Mouse (Mus musculus) left cerebral cortex, postnatal 25 days (tissue): ENCODE data around the gene Col4a5. TPM values are rescaled to one million over a fixed set of nuclear protein-coding genes. Genes with fewer than 3 reads are reported as not detected.

Experiments
- DNase-seq, 2 experiments: peaks; one replicate each; pipeline ENCODE4 v3.0.0; 2022; ENCODE audit warnings: low spot score in 2 of 2, mixed read lengths in 1 of 2
- intact Hi-C: fragments of 180-260 bp; cut with DNase I; formaldehyde crosslinking; loops from one replicate; pipeline ENCODE4 v1.15.1; 2025
- total RNA-seq, 2 experiments: library from RNA; stranded (reverse); gene quantifications; 2 replicates each; pipeline ENCODE4 v1.2.3; 2021

The Col4a5 gene
- total RNA-seq, result 1 to 10 TPM; 3.3 to 3.9 TPM

DNA sequence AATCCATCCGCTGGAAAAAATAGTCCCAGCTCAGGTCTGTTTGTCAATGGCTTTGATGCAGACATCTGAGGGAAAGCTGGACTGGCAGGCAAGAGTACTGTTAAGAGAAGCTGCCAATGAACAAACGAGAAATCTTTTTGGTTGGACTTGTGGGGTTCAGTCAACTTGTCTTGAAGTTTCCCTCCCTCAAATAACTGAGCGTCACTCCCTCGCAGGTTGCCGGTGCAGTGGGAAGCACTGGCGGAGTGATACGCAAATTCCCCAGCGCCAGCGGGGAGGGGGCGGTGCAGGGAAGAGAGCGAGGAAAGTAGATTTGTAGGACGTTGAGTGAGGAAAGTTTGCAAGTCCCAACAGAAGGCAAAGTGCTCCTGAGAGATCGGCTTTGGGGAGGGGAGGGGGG is at the start of gene Col4a5:
Gene Col4a5 (plus strand): TSS at position 276 of the 400 bp plus-strand sequence.
- intact Hi-C loops, result no loop called here
- peak; percentile 8 to 20 for DNase-seq

DNA sequence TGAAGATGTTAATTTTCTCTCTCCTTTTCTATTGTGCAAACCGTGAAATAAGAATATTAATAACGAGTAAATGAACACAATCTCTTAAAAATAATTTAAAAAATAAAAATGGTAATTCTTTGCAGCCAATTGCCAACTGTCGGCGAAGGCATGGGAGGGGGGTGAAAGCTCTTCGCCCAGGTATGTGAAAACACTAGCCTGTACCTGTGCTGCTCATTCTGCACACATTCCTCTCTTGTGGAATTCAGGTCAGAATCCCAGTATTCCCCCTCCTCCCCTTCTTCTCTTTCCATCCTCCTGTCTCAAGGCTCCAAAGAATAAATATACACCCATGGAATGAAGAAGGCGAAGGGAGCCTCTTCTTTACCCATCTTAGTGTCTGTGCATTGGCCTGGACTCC is 38.4 kb upstream of the Col4a5 start:
- intact Hi-C loops, result no loop called here
- no peak for DNase-seq

DNA sequence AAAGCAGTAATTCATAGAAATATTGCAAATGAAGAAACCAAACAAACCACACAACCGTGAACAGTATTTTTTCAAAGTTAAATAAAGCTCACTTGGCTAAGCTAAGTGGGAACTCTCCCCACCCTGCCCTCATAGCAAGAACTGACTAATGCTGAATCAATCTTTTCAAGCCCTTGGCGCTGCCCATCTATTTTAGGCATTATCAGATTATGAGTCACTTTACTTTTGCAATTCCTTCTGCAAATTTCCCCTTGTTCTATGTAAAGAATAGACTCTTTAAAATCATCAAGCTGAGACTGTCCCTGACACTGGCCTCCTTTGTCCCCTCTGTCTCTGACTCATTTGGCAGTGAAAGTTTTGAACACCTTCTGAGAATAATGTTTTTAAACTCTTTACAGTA is 35.8 kb upstream of the Col4a5 start:
- intact Hi-C loops, result no loop called here
- DNase-seq, result peak in 1 of 2 experiments; percentile 1

- no peak for DNase-seq
- intact Hi-C loops, result no loop called here
Measured at GRCm38 (mm10) chrX:141447936-141448335, 27.2 kb upstream of the Col4a5 start.

DNA sequence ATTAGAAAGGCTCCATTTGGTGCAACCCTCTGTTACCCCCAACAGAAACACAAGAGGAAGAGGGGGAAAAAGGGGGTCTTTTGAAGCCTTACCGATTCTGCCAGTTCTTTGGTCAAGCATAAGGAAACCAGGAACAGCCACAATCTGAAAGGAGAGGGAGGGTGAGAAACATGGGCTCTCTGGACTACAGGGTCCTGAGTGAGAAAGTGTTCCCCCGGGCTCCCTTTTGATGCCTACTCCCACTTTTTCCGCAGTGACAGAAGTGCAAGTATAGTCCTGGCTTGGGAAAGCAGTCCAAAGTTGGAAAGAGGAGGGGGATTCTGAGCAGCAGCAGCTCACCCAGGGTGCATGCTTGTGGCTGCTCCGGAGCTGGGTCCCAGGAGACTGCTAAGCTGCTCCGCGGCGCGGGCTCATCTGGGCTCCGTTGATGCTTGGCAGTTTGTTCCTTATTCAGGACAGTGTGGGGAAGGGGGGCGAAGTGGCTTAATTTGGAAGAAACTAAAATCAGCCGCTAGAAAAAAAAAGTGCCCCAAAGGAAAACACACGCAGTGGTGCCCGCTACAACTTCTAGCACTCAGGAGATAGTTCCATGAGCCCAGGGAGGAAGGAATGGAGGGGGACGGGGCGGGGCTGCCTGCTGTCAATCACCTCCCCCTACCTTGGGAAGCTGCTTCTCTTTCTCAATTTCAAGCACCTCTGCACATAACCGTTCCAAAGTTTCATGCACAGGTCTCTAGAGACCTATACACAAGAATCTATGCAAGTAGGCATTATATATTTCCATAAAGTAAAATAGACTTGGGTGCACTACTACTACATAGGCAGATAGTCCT is 1.5 kb upstream of the Col4a5 start, which contains the start of gene Col4a6:
Gene Col4a6 (minus strand): TSS at position 607 of the 833 bp plus-strand sequence.
- intact Hi-C loops, result no loop called here
- no peak for DNase-seq

- no peak for DNase-seq
- intact Hi-C loops, result no loop called here
Measured at GRCm38 (mm10) chrX:141475566-141476327, 562 bp downstream of the Col4a5 start.

DNA sequence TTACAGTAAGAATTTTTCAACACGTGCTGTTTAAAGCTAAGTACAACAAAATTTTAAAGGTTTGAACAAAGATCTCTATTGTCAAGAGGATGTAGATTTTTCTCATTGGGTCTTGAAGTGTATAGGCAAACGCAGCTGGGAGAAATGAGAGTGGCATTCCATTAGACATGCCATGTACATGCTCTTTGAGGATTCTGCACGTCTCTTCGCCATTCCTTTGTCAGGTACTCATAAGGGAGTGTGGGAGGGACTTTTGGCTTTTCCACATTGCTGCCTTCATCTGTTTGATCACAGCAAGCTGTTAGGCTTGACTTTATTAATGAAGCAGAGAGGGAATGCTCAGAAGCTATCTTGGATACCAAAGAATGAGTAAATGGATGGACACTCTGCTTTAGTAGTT is 19.4 kb downstream of the Col4a5 start:
- no peak for DNase-seq
- intact Hi-C loops, result no loop called here

- DNase-seq, result no peak
- intact Hi-C loops, result no loop called here
Measured at GRCm38 (mm10) chrX:141503125-141503524, 27.9 kb downstream of the Col4a5 start.

- DNase-seq, result no peak
- intact Hi-C loops, result no loop called here
Measured at GRCm38 (mm10) chrX:141533447-141533846, 58.3 kb downstream of the Col4a5 start.

GRCm38 (mm10) chrX:141547471-141547870 is 72.3 kb downstream of the Col4a5 start:
- intact Hi-C loops, result no loop called here
- no peak for DNase-seq

DNA sequence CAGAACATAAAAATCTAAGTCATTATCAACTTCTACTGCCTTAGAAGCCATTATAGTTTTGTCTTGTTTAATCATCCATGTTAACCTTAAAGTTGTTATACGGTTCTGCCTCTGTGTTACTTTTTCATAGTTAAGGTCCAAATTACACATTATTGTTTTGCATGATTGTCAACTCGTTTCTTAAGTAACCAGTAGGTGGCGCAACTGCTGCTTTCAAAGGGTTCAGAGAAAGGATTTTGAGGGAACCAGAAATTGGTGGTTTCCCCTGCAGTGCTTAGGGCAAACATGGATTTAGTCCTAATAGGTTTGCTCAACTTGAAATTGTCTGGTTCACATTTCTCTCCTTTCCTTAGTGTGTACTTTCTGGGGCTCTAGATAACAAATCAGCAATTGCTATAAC is 115.1 kb downstream of the Col4a5 start:
- intact Hi-C loops, result loop anchor here (5.0 kb wide), 1 partner anchor 507 kb away; no protein-coding TSS in a partner anchor
- DNase-seq, result peak in 1 of 2 experiments; percentile 4

DNA sequence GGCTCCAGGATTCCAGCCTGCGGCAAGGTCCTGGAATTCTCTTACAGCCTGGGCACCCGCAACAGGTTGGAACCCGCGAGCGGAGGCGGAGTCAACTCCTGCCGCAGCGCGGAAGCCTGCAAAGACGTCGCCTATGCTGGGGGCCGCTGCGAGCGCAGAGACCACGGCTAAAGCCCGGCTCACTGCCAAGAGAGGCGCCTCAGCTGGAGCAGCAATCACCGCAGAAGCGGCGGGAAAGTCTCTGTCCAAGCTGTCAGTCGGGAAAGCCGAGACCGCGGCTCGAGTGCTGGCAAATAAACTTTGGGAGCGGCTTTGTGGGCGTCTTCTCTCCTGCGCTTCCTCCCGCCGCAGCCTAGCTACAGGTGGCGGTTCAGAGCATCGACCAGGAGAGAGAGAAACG is 246.5 kb downstream of the Col4a5 start:
- DNase-seq, result no peak
- intact Hi-C loops, result no loop called here

GRCm38 (mm10) chrX:141723936-141724335 is 248.8 kb downstream of the Col4a5 start:
- intact Hi-C loops, result no loop called here
- DNase-seq, result no peak

DNA sequence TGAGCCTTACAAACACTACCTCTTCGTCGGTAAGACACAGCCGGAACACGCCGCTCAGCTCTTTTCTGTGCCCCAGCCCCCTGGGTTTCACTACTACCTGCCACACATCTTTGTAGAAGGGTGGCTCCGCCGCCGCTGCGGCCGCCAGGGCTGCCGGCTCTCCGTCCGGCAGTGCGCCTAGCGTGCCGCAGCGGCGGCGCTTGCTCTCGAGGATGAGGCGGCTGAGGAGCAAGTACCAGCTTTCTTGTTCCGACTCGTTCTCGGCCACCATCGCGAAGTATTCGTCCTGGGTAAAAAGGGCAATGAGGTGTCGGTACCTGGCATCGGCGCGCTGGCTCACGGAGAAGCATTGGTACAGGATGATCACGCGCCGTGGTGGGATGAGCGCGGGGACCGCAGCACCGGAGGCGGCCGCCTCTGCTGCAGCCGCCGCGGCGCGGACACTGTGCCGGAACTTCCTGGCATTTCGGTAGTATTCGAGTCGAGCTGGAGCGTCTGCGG is 249.3 kb downstream of the Col4a5 start:
- DNase-seq, result no peak

DNA sequence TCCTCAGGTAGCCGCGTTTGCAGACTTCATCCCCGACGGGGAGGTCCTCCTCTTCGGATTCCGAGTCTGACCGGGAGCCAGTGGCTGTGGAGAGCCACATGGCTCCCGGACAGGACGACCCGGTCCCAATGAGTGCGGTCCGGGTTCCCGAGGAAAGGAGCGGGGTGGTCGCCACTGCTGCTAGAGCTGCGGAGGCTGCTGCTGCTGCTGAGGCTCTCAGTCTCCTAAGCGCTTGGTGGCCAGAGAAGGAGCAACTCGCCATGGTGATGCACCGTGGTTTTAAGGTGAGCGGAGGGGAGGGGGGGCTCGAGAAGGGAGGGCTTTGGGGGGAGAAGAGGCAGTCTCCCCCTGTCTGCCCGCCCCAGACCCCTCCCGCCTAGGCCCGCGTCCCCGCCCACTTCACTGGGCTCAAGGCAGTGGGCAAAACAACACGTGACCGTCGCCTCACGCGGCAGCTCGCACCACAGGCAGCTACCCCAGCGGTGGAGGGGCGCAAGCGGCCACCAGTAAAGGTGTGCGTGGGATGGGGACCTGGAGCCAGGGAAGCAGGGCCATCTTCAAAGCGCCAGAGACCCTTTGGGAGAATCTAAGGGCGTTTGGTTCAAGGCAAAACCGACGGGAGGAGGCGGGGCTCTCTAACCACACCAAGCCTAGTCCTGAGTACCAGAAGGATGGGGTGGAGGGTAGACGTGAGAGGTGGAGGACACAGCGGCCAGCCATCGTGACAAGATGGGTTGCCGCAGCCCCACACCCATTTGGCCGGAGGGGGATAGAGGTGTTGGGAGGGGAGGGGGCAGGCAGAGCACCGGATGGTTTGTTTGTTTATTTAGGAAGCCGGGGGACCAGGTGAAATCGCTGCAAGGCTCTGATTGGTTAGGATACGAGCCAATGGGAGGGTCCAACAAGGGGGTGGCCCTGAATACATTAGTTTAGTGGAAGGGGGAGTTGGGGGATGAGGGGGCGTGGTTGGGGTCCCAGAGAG is 250.0 kb downstream of the Col4a5 start, which contains the start of gene Irs4:
Gene Irs4 (minus strand): TSS at position 327 of the 982 bp plus-strand sequence.
- DNase-seq, result no peak
- intact Hi-C loops, result no loop called here

More for the DNA sequence above, 249.3 kb downstream of the Col4a5 start:
- intact Hi-C loops, result no loop called here

GRCm38 (mm10) chrX:141729570-141729969 is 254.4 kb downstream of the Col4a5 start:
- intact Hi-C loops, result no loop called here
- no peak for DNase-seq
